ENCODE assay signal across 16 mouse cellular contexts in the genomic region with DNA sequence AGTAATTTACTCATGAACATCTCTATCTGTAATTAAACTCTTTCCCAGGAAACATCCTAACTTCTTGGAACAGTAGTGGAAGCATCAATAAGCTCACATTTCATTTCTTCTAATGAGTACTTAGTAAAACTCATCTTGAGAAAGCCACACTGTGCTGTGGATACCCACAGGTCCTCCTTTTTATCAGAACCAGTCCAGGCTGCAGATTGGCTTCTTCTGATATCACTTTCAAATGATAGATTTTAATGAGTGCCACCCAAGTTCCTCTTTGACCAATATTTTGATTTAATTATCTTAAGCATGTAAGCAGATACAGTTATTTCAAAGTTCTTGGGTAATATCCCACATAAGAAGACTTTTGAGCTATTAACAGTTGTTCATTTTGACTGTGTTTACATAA.
"Had no signal": no experiment of that assay in that cellular context is flagged by ENCODE, and none has a peak within 500 bp of the region (broad histone marks: within the 10 kb centered on the region; RNA-seq: fewer than 3 reads in every experiment).

No protein-coding gene starts in this region.

- H3K27ac ChIP-seq: neural tube, embryonic 12.5 days; neural tube, embryonic 13.5 days; neural tube, embryonic 15.5 days; stomach, embryonic 15.5 days; stomach, postnatal 0 days had no signal

- DNase-seq: retina, postnatal 1 day; right cerebral cortex, adult 18-20 months; right cerebral cortex, postnatal 14 days; right cerebral cortex, postnatal 25 days; right cerebral cortex, postnatal 4 days; thymus, adult 18-20 months; thymus, adult 2 months; thymus, postnatal 14 days; thymus, postnatal 25 days; thymus, postnatal 36 days; thymus, postnatal 4 days had no signal

- H3K4me1 ChIP-seq: neural tube, embryonic 12.5 days; stomach, embryonic 15.5 days had no signal

- H3K36me3 ChIP-seq: neural tube, embryonic 12.5 days; neural tube, embryonic 13.5 days; neural tube, embryonic 15.5 days; stomach, embryonic 15.5 days had no signal

- H3K4me3 ChIP-seq: neural tube, embryonic 12.5 days; neural tube, embryonic 13.5 days; neural tube, embryonic 15.5 days; stomach, embryonic 15.5 days had no signal

- H3K4me2 ChIP-seq: neural tube, embryonic 12.5 days; neural tube, embryonic 13.5 days; neural tube, embryonic 15.5 days; stomach, embryonic 15.5 days had no signal

- H3K9me3 ChIP-seq: neural tube, embryonic 12.5 days; neural tube, embryonic 13.5 days; neural tube, embryonic 15.5 days; stomach, embryonic 15.5 days had no signal

- H3K27me3 ChIP-seq: neural tube, embryonic 12.5 days; neural tube, embryonic 13.5 days; neural tube, embryonic 15.5 days; stomach, embryonic 15.5 days had no signal

- H3K9ac ChIP-seq: neural tube, embryonic 12.5 days; neural tube, embryonic 13.5 days; neural tube, embryonic 15.5 days; stomach, embryonic 15.5 days had no signal
